Mouse (Mus musculus) limb, embryonic 15.5 days (tissue): ENCODE measurements around the gene Snrpd2. TPM values are rescaled to one million over a fixed set of nuclear protein-coding genes. Genes with fewer than 3 reads are reported as not detected.

ENCODE experiments used
- ATAC-seq: fragments of 200-750 bp; cut with Nextera tagmentation; 2 replicates; pipeline ENCODE4 v1.8.0; 2017; ENCODE audit warnings: low read depth, moderate TSS enrichment; ENCODE audit not compliant: insufficient number of reproducible peaks, low FRiP score, low TSS enrichment
- H3K27ac ChIP-seq: fragments of 300-500 bp; sonication (generic); 2 replicates; pipeline ENCODE4 v1.5.1; 2015; ENCODE audit warnings: moderate library complexity, mild to moderate bottlenecking, inconsistent platforms
- H3K27me3 ChIP-seq: fragments of 300-500 bp; sonication (generic); 2 replicates; pipeline ENCODE4 v1.6.1; 2015; ENCODE audit warnings: inconsistent platforms
- H3K36me3 ChIP-seq: fragments of 300-500 bp; sonication (generic); 2 replicates; pipeline ENCODE4 v1.6.1; 2015; ENCODE audit warnings: inconsistent platforms
- H3K4me1 ChIP-seq: fragments of 300-500 bp; sonication (generic); 2 replicates; pipeline ENCODE4 v1.6.1; 2015; ENCODE audit warnings: inconsistent platforms
- H3K4me2 ChIP-seq: fragments of 300-500 bp; sonication (generic); 2 replicates; pipeline ENCODE4 v1.6.1; 2015; ENCODE audit warnings: mild to moderate bottlenecking, inconsistent platforms
- H3K4me3 ChIP-seq: fragments of 300-500 bp; sonication (generic); 2 replicates; pipeline ENCODE4 v1.5.1; 2015; ENCODE audit warnings: mild to moderate bottlenecking, inconsistent platforms
- H3K9ac ChIP-seq: fragments of 300-500 bp; sonication (generic); 2 replicates; pipeline ENCODE4 v1.6.1; 2015; ENCODE audit warnings: inconsistent platforms
- H3K9me3 ChIP-seq: fragments of 300-500 bp; sonication (generic); 2 replicates; pipeline ENCODE4 v1.6.1; 2016; ENCODE audit warnings: inconsistent platforms
- WGBS: fragments of 180-500 bp; shearing (Covaris S2); methylation state at CpG from one replicate; pipeline ENCODE4 v1.1.7; 2015; 5-methylcytosine and 5-hydroxymethylcytosine counted together
- microRNA counts: library from miRNA; unstranded; fragments of <30 nt; microRNA quantifications from one replicate; lab custom pipeline; 2016
- microRNA-seq: library from miRNA; unstranded; fragments of <30 nt; microRNA quantifications from one replicate; pipeline ENCODE4, GENCODE M21; 2016
- polyA plus RNA-seq: library from polyadenylated mRNA; unstranded; fragments of >200 nt; fragmentation: Nextera tagmentation; extraction: Ambion mirVana; gene quantifications from 2 replicates; pipeline ENCODE4 v1.2.1, GENCODE M21; 2015

Gene Snrpd2
- polyA plus RNA-seq, 1 experiment from 2014 or later, result 130 TPM

GRCm38 (mm10) chr7:19184250-19184649 is 34.7 kb downstream of the Snrpd2 start:
- ATAC-seq, result no peak
- H3K4me1 ChIP-seq, result peaks cover 49% of the 10 kb centered on the region
- peak overlapping the region; percentile 69 for H3K27ac ChIP-seq
- no peak overlapping the region for H3K4me2 ChIP-seq
- H3K9me3 ChIP-seq, result no peaks in the 10 kb centered on the region
- H3K9ac ChIP-seq, result no peak overlapping the region
- no peak overlapping the region for H3K4me3 ChIP-seq
- 51% methylated on average over 2 of the region's 2 CpGs for WGBS
- H3K36me3 ChIP-seq, result peaks cover 16% of the 10 kb centered on the region
- H3K27me3 ChIP-seq, result peaks cover 13% of the 10 kb centered on the region

DNA sequence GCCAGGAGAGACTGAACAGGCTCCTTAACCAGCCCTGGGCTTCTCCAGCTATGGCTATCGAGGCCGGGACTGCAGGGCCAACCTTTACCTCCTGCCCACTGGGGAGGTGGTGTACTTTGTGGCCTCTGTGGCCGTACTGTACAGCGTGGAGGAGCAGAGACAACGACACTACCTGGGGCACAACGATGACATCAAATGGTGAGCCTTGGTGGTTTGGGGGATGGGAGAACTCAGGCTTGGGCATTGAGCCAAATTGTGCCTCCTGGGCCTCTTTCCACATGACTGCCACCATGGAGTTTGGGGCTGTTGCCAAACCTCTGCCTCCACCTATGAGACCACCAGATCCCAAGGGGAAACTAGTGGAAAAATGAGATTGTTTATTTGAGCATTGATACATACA is 35.2 kb downstream of the Snrpd2 start:
- Histone ChIP-seq H3K9me3 (no peaks in the 10 kb centered on the region), H3K27ac (peak overlapping the region; percentile 69), H3K9ac (no peak overlapping the region), H3K27me3 (peaks cover 8% of the 10 kb centered on the region), H3K4me2 (no peak overlapping the region), H3K36me3 (peaks cover 16% of the 10 kb centered on the region), H3K4me3 (no peak overlapping the region), H3K4me1 (peaks cover 44% of the 10 kb centered on the region)
- WGBS, result 50% methylated on average over 6 of the region's 6 CpGs
- ATAC-seq, result no peak

- Histone ChIP-seq H3K9ac (no peak overlapping the region), H3K27me3 (no peaks in the 10 kb centered on the region), H3K27ac (no peak overlapping the region), H3K36me3 (peaks cover 70% of the 10 kb centered on the region), H3K9me3 (no peaks in the 10 kb centered on the region), H3K4me1 (no peaks in the 10 kb centered on the region), H3K4me3 (no peak overlapping the region), H3K4me2 (no peak overlapping the region)
- ATAC-seq, result no peak
- WGBS, result 97% methylated on average over 4 of the region's 4 CpGs
Observed at GRCm38 (mm10) chr7:19194676-19195075, 45.2 kb downstream of the Snrpd2 start.

DNA sequence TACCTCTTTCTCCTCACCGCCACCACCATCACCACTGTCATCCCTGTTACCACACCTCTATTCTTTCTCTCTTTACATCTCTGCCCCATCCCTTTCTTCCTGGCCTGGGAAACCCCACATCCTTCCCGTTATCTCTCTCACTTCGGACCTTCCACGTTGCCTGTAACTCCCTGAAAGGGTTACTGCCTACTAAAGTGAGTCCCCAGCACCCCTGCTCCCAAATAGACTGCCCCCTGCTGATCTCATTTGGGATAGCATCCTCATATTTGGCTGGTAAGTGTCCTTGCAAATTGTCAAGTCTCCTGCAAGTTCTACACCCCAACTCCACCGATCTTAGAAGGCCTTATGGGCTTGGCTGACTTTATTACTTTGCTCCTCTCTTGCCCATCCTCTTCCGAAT is 47.2 kb downstream of the Snrpd2 start:
- Histone ChIP-seq H3K4me2 (no peak overlapping the region), H3K27ac (no peak overlapping the region), H3K27me3 (no peaks in the 10 kb centered on the region), H3K36me3 (peaks cover 70% of the 10 kb centered on the region), H3K4me1 (no peaks in the 10 kb centered on the region), H3K4me3 (no peak overlapping the region), H3K9me3 (no peaks in the 10 kb centered on the region), H3K9ac (no peak overlapping the region)
- WGBS, result 65% methylated on average over 6 of the region's 6 CpGs
- ATAC-seq, result no peak

GRCm38 (mm10) chr7:19197985-19198384 is 48.5 kb downstream of the Snrpd2 start:
- Histone ChIP-seq H3K9me3 (no peaks in the 10 kb centered on the region), H3K27me3 (no peaks in the 10 kb centered on the region), H3K9ac (no peak overlapping the region), H3K4me3 (no peak overlapping the region), H3K4me2 (no peak overlapping the region), H3K4me1 (no peaks in the 10 kb centered on the region), H3K36me3 (peaks cover 70% of the 10 kb centered on the region), H3K27ac (no peak overlapping the region)
- ATAC-seq, result no peak
- 24% methylated on average over 2 of the region's 2 CpGs for WGBS

- H3K27ac ChIP-seq, result no peak overlapping the region
- no peak overlapping the region for H3K9ac ChIP-seq
- 68% methylated on average over 15 of the region's 15 CpGs for WGBS
- no peaks in the 10 kb centered on the region for H3K4me1 ChIP-seq
- ATAC-seq, result peak; percentile 59; the same call in 1 of the 2 replicates
- H3K27me3 ChIP-seq, result no peaks in the 10 kb centered on the region
- H3K4me3 ChIP-seq, result no peak overlapping the region
- no peak overlapping the region for H3K4me2 ChIP-seq
- H3K9me3 ChIP-seq, result no peaks in the 10 kb centered on the region
- peaks cover 64% of the 10 kb centered on the region for H3K36me3 ChIP-seq
Observed at GRCm38 (mm10) chr7:19201660-19202059, 52.1 kb downstream of the Snrpd2 start.

DNA sequence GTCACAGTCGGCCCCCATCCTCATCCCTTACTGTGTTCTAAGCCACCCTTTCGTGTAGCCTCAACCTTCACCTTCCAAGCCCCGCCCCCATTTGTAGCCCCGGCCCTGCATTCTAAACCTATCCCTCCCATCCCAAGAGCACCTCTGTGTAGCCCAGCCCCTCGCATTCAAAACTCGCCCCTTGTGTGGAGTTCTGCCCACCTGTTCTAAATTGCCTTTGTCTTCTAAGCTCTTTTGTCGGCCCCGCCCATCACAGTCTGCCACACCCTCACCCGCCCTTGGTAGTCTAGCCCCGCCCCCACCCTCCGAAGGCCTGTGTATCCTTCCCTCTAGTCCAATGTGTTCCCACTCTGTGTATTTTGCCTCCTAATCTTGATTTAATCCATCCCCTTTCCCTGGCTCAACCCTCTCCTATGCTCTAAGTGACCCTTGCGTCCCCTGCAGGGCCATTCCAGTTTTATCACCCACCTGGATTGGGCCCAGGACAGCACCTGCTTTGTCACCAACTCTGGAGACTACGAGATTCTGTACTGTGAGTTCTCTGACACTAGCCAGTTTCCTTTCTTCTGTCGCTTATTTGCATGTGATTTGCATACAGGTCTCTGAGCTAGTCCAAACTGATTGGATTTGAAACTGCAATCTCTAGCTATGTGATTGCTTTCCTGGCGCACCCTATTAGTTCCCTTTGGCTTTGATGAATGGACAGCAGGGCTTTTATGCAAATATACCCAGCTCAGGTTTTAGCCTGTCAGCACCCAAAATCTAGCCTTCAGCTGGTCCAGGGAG is 52.7 kb downstream of the Snrpd2 start:
- ATAC-seq, result no peak
- Histone ChIP-seq H3K36me3 (peaks cover 60% of the 10 kb centered on the region), H3K9ac (no peak overlapping the region), H3K9me3 (no peaks in the 10 kb centered on the region), H3K4me2 (no peak overlapping the region), H3K27me3 (no peaks in the 10 kb centered on the region), H3K4me1 (no peaks in the 10 kb centered on the region), H3K27ac (no peak overlapping the region), H3K4me3 (no peak overlapping the region)
- 59% methylated on average over 15 of the region's 15 CpGs for WGBS

MicroRNAs encoded within 50 kb of the gene (microRNA counts, 519-probe panel; counts per million panel counts)
- 1,268 counts per million, percentile 10 among the panel's probes with 10 or more counts for microRNA mmu-miR-330 (lab: Ali Mortazavi, UCI)

Small RNA genes within 50 kb of the gene (microRNA-seq; reads per million reads assigned to microRNA genes)
- 185 reads per million, percentile 57 among the genes with 10 or more reads in this experiment for gene Mir330

Other genes with a start within 250 kb of the Snrpd2 start
- 28.0 TPM in 2 replicates for gene Ccdc61, start 239.3 kb upstream of the Snrpd2 start, polyA plus RNA-seq
- gene Nova2, start 223.8 kb upstream of the Snrpd2 start, polyA plus RNA-seq, result 0.36 and 0.68 TPM in 2 replicates
- not detected in 2 replicates for gene Nanos2, start 162.3 kb upstream of the Snrpd2 start, polyA plus RNA-seq
- 5.2 and 5.3 TPM in 2 replicates for gene Mypop, start 158.5 kb upstream of the Snrpd2 start, polyA plus RNA-seq
- gene Irf2bp1, start 145.7 kb upstream of the Snrpd2 start, polyA plus RNA-seq, result 24.0 and 26.1 TPM in 2 replicates
- gene Foxa3, start 126.2 kb upstream of the Snrpd2 start, polyA plus RNA-seq, result 3.8 and 3.9 TPM in 2 replicates
- gene Sympk, start 125.3 kb upstream of the Snrpd2 start, polyA plus RNA-seq, result 28.8 and 32.7 TPM in 2 replicates
- gene Rsph6a, start 95.0 kb upstream of the Snrpd2 start, polyA plus RNA-seq, result not detected in 2 replicates
- 15.0 and 15.5 TPM in 2 replicates for gene Dmwd, start 73.5 kb upstream of the Snrpd2 start, polyA plus RNA-seq
- gene Dmpk, start 65.9 kb upstream of the Snrpd2 start, polyA plus RNA-seq, result 32.5 and 64.0 TPM in 2 replicates
- 11.5 and 13.5 TPM in 2 replicates for gene Six5, start 55.1 kb upstream of the Snrpd2 start, polyA plus RNA-seq
- 2.4 and 2.6 TPM in 2 replicates for gene Gm4969, start 31.4 kb upstream of the Snrpd2 start, polyA plus RNA-seq
- gene Fbxo46, start 29.9 kb upstream of the Snrpd2 start, polyA plus RNA-seq, result 16.1 and 16.9 TPM in 2 replicates
- 13.7 and 13.8 TPM in 2 replicates for gene Qpctl, start 431 bp upstream of the Snrpd2 start, polyA plus RNA-seq
- gene Gipr, start 16.4 kb downstream of the Snrpd2 start, polyA plus RNA-seq, result 1.0 and 1.2 TPM in 2 replicates
- 8.7 and 12.8 TPM in 2 replicates for gene Eml2, start 26.7 kb downstream of the Snrpd2 start, polyA plus RNA-seq
- 2.4 and 3.0 TPM in 2 replicates for gene Gpr4, start 62.8 kb downstream of the Snrpd2 start, polyA plus RNA-seq
- 28.4 and 31.5 TPM in 2 replicates for gene Opa3, start 78.6 kb downstream of the Snrpd2 start, polyA plus RNA-seq
- 73.8 and 84.0 TPM in 2 replicates for gene Vasp, start 122.1 kb downstream of the Snrpd2 start, polyA plus RNA-seq
- 0.16 and 0.19 TPM in 2 replicates for gene Ppm1n, start 130.3 kb downstream of the Snrpd2 start, polyA plus RNA-seq
- 21.4 and 48.2 TPM in 2 replicates for gene Rtn2, start 132.9 kb downstream of the Snrpd2 start, polyA plus RNA-seq
- gene Fosb, start 160.3 kb downstream of the Snrpd2 start, polyA plus RNA-seq, result 0.29 and 0.41 TPM in 2 replicates
- 75.7 and 75.9 TPM in 2 replicates for gene Ercc1, start 195.1 kb downstream of the Snrpd2 start, polyA plus RNA-seq
- 32.9 and 34.2 TPM in 2 replicates for gene Cd3eap, start 209.8 kb downstream of the Snrpd2 start, polyA plus RNA-seq
- gene Ppp1r13l, start 210.0 kb downstream of the Snrpd2 start, polyA plus RNA-seq, result 20.0 and 24.8 TPM in 2 replicates
- gene Ercc2, start 232.3 kb downstream of the Snrpd2 start, polyA plus RNA-seq, result 14.0 and 14.9 TPM in 2 replicates